Mouse (Mus musculus) spleen, adult 2 months (tissue): Measurements from ENCODE around the gene Trmt1.

Source experiments
- CTCF ChIP-seq: fragments of 200-500 bp; IDR thresholded peaks from 2 replicates; pipeline ENCODE4 v1.5.1; 2011; ENCODE audit warnings: mild to moderate bottlenecking, inconsistent platforms; ENCODE audit not compliant: insufficient read depth, insufficient read length, insufficient replicate concordance; ENCODE audit errors: extremely low read depth
- POLR2A ChIP-seq: fragments of 200-500 bp; IDR thresholded peaks from 2 replicates; pipeline ENCODE4 v1.6.1; 2011; ENCODE audit warnings: low read depth, low read length, inconsistent platforms

- TF ChIP-seq POLR2A: no peak
- no peak for TF ChIP-seq CTCF
These were observed 36.9 kb downstream of the Trmt1 start, which contains the start of gene G430095P16Rik for GRCm38 (mm10) chr8:84722850-84723570.
